Mouse (Mus musculus): ENCODE data around the gene Rab34. TPM values are rescaled to one million over a fixed set of nuclear protein-coding genes. Genes with fewer than 3 reads are reported as not detected.

Rab34 gene
- polyA plus RNA-seq, 1 experiment = 112 TPM

- Histone ChIP-seq H3K4me1 (ENCODE audit: control insufficient read depth, insufficient read depth, low read length) (peaks cover 5% of the 10 kb centered on the region), H3K4me3 (ENCODE audit: insufficient read depth, low read length) (no peak overlapping the region), H3K27ac (ENCODE audit: insufficient read depth, low read length) (no peak overlapping the region)
- TF ChIP-seq CTCF (IDR thresholded peaks at IDR 0.05; ENCODE audit: borderline replicate concordance, insufficient read depth, low read length) = no peak
- TF ChIP-seq POLR2A (IDR thresholded peaks at IDR 0.05; ENCODE audit: low read depth, low read length) = no peak
Measured at GRCm38 (mm10) chr11:78170306-78170705, 17.9 kb upstream of the Rab34 start.

GRCm38 (mm10) chr11:78171328-78171727 lies 16.9 kb upstream of the Rab34 start:
- no peak for TF ChIP-seq CTCF (IDR thresholded peaks at IDR 0.05; ENCODE audit: borderline replicate concordance, insufficient read depth, low read length)
- Histone ChIP-seq H3K4me3 (ENCODE audit: insufficient read depth, low read length) (no peak overlapping the region), H3K27ac (ENCODE audit: insufficient read depth, low read length) (no peak overlapping the region), H3K4me1 (ENCODE audit: control insufficient read depth, insufficient read depth, low read length) (peaks cover 5% of the 10 kb centered on the region)

- Histone ChIP-seq H3K4me1 (ENCODE audit: control insufficient read depth, insufficient read depth, low read length) (no peaks in the 10 kb centered on the region; the same call in none of the 2 replicates), H3K27ac (ENCODE audit: insufficient read depth, low read length) (no peak overlapping the region), H3K4me3 (ENCODE audit: insufficient read depth, low read length) (no peak overlapping the region)
- TF ChIP-seq POLR2A (IDR thresholded peaks at IDR 0.05; ENCODE audit: low read depth, low read length) (no peak), CTCF (IDR thresholded peaks at IDR 0.05; ENCODE audit: borderline replicate concordance, insufficient read depth, low read length) (no peak)
Measured at GRCm38 (mm10) chr11:78172034-78172747, 16.0 kb upstream of the Rab34 start.

- H3K4me3 ChIP-seq (ENCODE audit: insufficient read depth, low read length) = no peak overlapping the region
- no peak overlapping the region for H3K27ac ChIP-seq (ENCODE audit: insufficient read depth, low read length)
- H3K4me1 ChIP-seq (ENCODE audit: control insufficient read depth, insufficient read depth, low read length) = no peaks in the 10 kb centered on the region; the same call in none of the 2 replicates
Measured at GRCm38 (mm10) chr11:78172748-78173383, 15.4 kb upstream of the Rab34 start.

GRCm38 (mm10) chr11:78174506-78174905 lies 13.7 kb upstream of the Rab34 start:
- Histone ChIP-seq H3K4me3 (ENCODE audit: insufficient read depth, low read length) (no peak overlapping the region), H3K4me1 (ENCODE audit: control insufficient read depth, insufficient read depth, low read length) (no peaks in the 10 kb centered on the region; the same call in none of the 2 replicates), H3K27ac (ENCODE audit: insufficient read depth, low read length) (no peak overlapping the region)
- TF ChIP-seq CTCF (IDR thresholded peaks at IDR 0.05; ENCODE audit: borderline replicate concordance, insufficient read depth, low read length) (no peak), POLR2A (IDR thresholded peaks at IDR 0.05; ENCODE audit: low read depth, low read length) (no peak)

More at GRCm38 (mm10) chr11:78172748-78173383, 15.4 kb upstream of the Rab34 start:
- TF ChIP-seq POLR2A (IDR thresholded peaks at IDR 0.05; ENCODE audit: low read depth, low read length) (no peak), CTCF (IDR thresholded peaks at IDR 0.05; ENCODE audit: borderline replicate concordance, insufficient read depth, low read length) (no peak)

GRCm38 (mm10) chr11:78175771-78176401 lies 12.3 kb upstream of the Rab34 start:
- no peak for TF ChIP-seq CTCF (IDR thresholded peaks at IDR 0.05; ENCODE audit: borderline replicate concordance, insufficient read depth, low read length)
- no peak for TF ChIP-seq POLR2A (IDR thresholded peaks at IDR 0.05; ENCODE audit: low read depth, low read length)
- Histone ChIP-seq H3K4me1 (ENCODE audit: control insufficient read depth, insufficient read depth, low read length) (peaks cover 5% of the 10 kb centered on the region), H3K27ac (ENCODE audit: insufficient read depth, low read length) (peak overlapping the region; percentile 98), H3K4me3 (ENCODE audit: insufficient read depth, low read length) (peak overlapping the region; percentile 59)

GRCm38 (mm10) chr11:78176402-78176862 lies 11.8 kb upstream of the Rab34 start, which contains the start of the genes Nek8 and Tlcd1:
TSS of gene Nek8 (minus strand) at chr11:78176675.
TSS of gene Tlcd1 (plus strand) at chr11:78176711.
- peak within 1 kb of the TSS; percentile 98 for H3K27ac ChIP-seq (ENCODE audit: insufficient read depth, low read length)
- TF ChIP-seq CTCF (IDR thresholded peaks at IDR 0.05; ENCODE audit: borderline replicate concordance, insufficient read depth, low read length) (no peak), POLR2A (IDR thresholded peaks at IDR 0.05; ENCODE audit: low read depth, low read length) (peak; percentile 64)
- H3K4me1 ChIP-seq (ENCODE audit: control insufficient read depth, insufficient read depth, low read length) = peaks cover 5% of the 10 kb centered on the region
- peak within 1 kb of the TSS; percentile 59 for H3K4me3 ChIP-seq (ENCODE audit: insufficient read depth, low read length)

- Histone ChIP-seq H3K4me1 (ENCODE audit: control insufficient read depth, insufficient read depth, low read length) (peaks cover 5% of the 10 kb centered on the region), H3K27ac (ENCODE audit: insufficient read depth, low read length) (peak overlapping the region; percentile 98), H3K4me3 (ENCODE audit: insufficient read depth, low read length) (peak overlapping the region; percentile 59)
- TF ChIP-seq POLR2A (IDR thresholded peaks at IDR 0.05; ENCODE audit: low read depth, low read length) = no peak
- TF ChIP-seq CTCF (IDR thresholded peaks at IDR 0.05; ENCODE audit: borderline replicate concordance, insufficient read depth, low read length) = no peak
Measured at GRCm38 (mm10) chr11:78176905-78177331, 11.3 kb upstream of the Rab34 start.

GRCm38 (mm10) chr11:78177437-78177836 lies 10.8 kb upstream of the Rab34 start:
- TF ChIP-seq POLR2A (IDR thresholded peaks at IDR 0.05; ENCODE audit: low read depth, low read length) = no peak; the same call in 1 of the 2 replicates
- no peak for TF ChIP-seq CTCF (IDR thresholded peaks at IDR 0.05; ENCODE audit: borderline replicate concordance, insufficient read depth, low read length)
- H3K4me1 ChIP-seq (ENCODE audit: control insufficient read depth, insufficient read depth, low read length) = peaks cover 5% of the 10 kb centered on the region
- H3K27ac ChIP-seq (ENCODE audit: insufficient read depth, low read length) = peak overlapping the region; percentile 98
- H3K4me3 ChIP-seq (ENCODE audit: insufficient read depth, low read length) = peak overlapping the region; percentile 59

All from embryonic fibroblast, embryonic 13.5 days (primary cell).